Mouse (Mus musculus) kidney, embryonic 14.5 days (tissue): Measurements from ENCODE around the gene Spn. TPM values are rescaled to one million over a fixed set of nuclear protein-coding genes. Genes with fewer than 3 reads are reported as not detected.

ENCODE experiments used
- ATAC-seq: fragments of 200-750 bp; cut with Nextera tagmentation; 2 replicates; pipeline ENCODE4 v1.8.0; 2017; ENCODE audit warnings: moderate number of reproducible peaks, mild to moderate bottlenecking, moderate TSS enrichment, moderate library complexity; ENCODE audit not compliant: low FRiP score, low TSS enrichment
- H3K27ac ChIP-seq: fragments of 300-500 bp; sonication (generic); 2 replicates; pipeline ENCODE4 v1.5.1; 2014; ENCODE audit warnings: low read depth, mild to moderate bottlenecking, low read length, moderate library complexity, mixed read lengths
- H3K27me3 ChIP-seq: fragments of 300-500 bp; sonication (generic); 2 replicates; pipeline ENCODE4 v1.6.1; 2014; ENCODE audit warnings: mild to moderate bottlenecking, low read length; ENCODE audit not compliant: control insufficient read depth, insufficient read depth
- H3K36me3 ChIP-seq: fragments of 300-500 bp; sonication (generic); 2 replicates; pipeline ENCODE4 v1.6.1; 2014; ENCODE audit warnings: low read length, mixed read lengths; ENCODE audit not compliant: control insufficient read depth, insufficient read depth
- H3K4me1 ChIP-seq: fragments of 300-500 bp; sonication (generic); 2 replicates; pipeline ENCODE4 v1.6.1; 2014; ENCODE audit warnings: low read length, mixed read lengths; ENCODE audit not compliant: control insufficient read depth, insufficient read depth
- H3K4me2 ChIP-seq: fragments of 300-500 bp; sonication (generic); replicated peaks from 2 replicates; pipeline ENCODE4 v1.6.1; 2014; ENCODE audit warnings: low read depth, mild to moderate bottlenecking, low read length
- H3K4me3 ChIP-seq: fragments of 300-500 bp; sonication (generic); 2 replicates; pipeline ENCODE4 v1.5.1; 2014; ENCODE audit warnings: mild to moderate bottlenecking, low read length
- H3K9ac ChIP-seq: fragments of 300-500 bp; sonication (generic); 2 replicates; pipeline ENCODE4 v1.6.1; 2014; ENCODE audit warnings: low read depth, mild to moderate bottlenecking, low read length, moderate library complexity
- H3K9me3 ChIP-seq: fragments of 300-500 bp; sonication (generic); 2 replicates; pipeline ENCODE4 v1.6.1; 2016; ENCODE audit warnings: low read length; ENCODE audit not compliant: control insufficient read depth
- WGBS: fragments of 180-500 bp; shearing (Covaris S2); extraction: QIAGEN DNeasy Blood & Tissue Kit; methylation state at CpG from one replicate; pipeline ENCODE4 v1.1.7; 2014; 5-methylcytosine and 5-hydroxymethylcytosine counted together
- polyA plus RNA-seq: library from polyadenylated mRNA; unstranded; fragments of >200 nt; fragmentation: Nextera tagmentation; extraction: Ambion mirVana; gene quantifications from 2 replicates; pipeline ENCODE4 v1.2.1, GENCODE M21; 2014

Gene Spn
- polyA plus RNA-seq, 1 experiment from 2014 or later, result 0.14 TPM

- H3K4me2 ChIP-seq, result no peak overlapping the region
These were observed 8.0 kb upstream of the Spn start for GRCm38 (mm10) chr7:127145387-127146266.

GRCm38 (mm10) chr7:127144412-127144811 is 6.8 kb upstream of the Spn start:
- Histone ChIP-seq H3K27me3 (no peaks in the 10 kb centered on the region), H3K27ac (no peak overlapping the region), H3K9me3 (no peaks in the 10 kb centered on the region), H3K4me1 (no peaks in the 10 kb centered on the region), H3K4me2 (no peak overlapping the region), H3K36me3 (no peaks in the 10 kb centered on the region), H3K9ac (no peak overlapping the region), H3K4me3 (no peak overlapping the region)
- no peak for ATAC-seq
- 89% methylated on average over 7 of the region's 7 CpGs for WGBS

More at GRCm38 (mm10) chr7:127145387-127146266, 8.0 kb upstream of the Spn start:
- Histone ChIP-seq H3K9ac (no peak overlapping the region), H3K4me1 (no peaks in the 10 kb centered on the region), H3K36me3 (no peaks in the 10 kb centered on the region), H3K9me3 (no peaks in the 10 kb centered on the region), H3K4me3 (no peak overlapping the region), H3K27me3 (no peaks in the 10 kb centered on the region), H3K27ac (no peak overlapping the region)
- ATAC-seq, result no peak
- WGBS, result 52% methylated on average over 9 of the region's 9 CpGs

GRCm38 (mm10) chr7:127142666-127143065 is 5.0 kb upstream of the Spn start:
- no peaks in the 10 kb centered on the region for H3K9me3 ChIP-seq

GRCm38 (mm10) chr7:127142214-127142613 is 4.6 kb upstream of the Spn start:
- H3K9ac ChIP-seq, result no peak overlapping the region
- WGBS, result 44% methylated on average over 2 of the region's 2 CpGs
- H3K4me3 ChIP-seq, result no peak overlapping the region
- ATAC-seq, result no peak
- H3K36me3 ChIP-seq, result no peaks in the 10 kb centered on the region
- no peaks in the 10 kb centered on the region for H3K9me3 ChIP-seq
- 0 out of 2 replicates have a peak, but pooled peaks cover 4% of the 10 kb centered on the region for H3K4me1 ChIP-seq
- H3K27me3 ChIP-seq, result no peaks in the 10 kb centered on the region
- no peak overlapping the region for H3K27ac ChIP-seq
- H3K4me2 ChIP-seq, result no peak overlapping the region

More at GRCm38 (mm10) chr7:127142666-127143065, 5.0 kb upstream of the Spn start:
- H3K27ac ChIP-seq, result no peak overlapping the region
- no peak overlapping the region for H3K9ac ChIP-seq
- ATAC-seq, result no peak
- WGBS, result 88% methylated on average over 4 of the region's 4 CpGs
- no peaks in the 10 kb centered on the region for H3K27me3 ChIP-seq
- no peak overlapping the region for H3K4me3 ChIP-seq
- no peaks in the 10 kb centered on the region for H3K36me3 ChIP-seq
- H3K4me1 ChIP-seq, result 0 out of 2 replicates have a peak, but pooled peaks cover 3% of the 10 kb centered on the region
- no peak overlapping the region for H3K4me2 ChIP-seq

GRCm38 (mm10) chr7:127140623-127141404 is 3.2 kb upstream of the Spn start:
- 69% methylated on average over 7 of the region's 7 CpGs for WGBS
- no peak overlapping the region for H3K9ac ChIP-seq
- no peaks in the 10 kb centered on the region for H3K9me3 ChIP-seq
- H3K4me3 ChIP-seq, result no peak overlapping the region
- H3K4me1 ChIP-seq, result 0 out of 2 replicates have a peak, but pooled peaks cover 4% of the 10 kb centered on the region
- no peak for ATAC-seq
- no peak overlapping the region for H3K27ac ChIP-seq
- no peaks in the 10 kb centered on the region for H3K36me3 ChIP-seq
- no peak overlapping the region for H3K4me2 ChIP-seq
- H3K27me3 ChIP-seq, result no peaks in the 10 kb centered on the region

- no peak overlapping the region for H3K4me2 ChIP-seq
- no peak overlapping the region for H3K4me3 ChIP-seq
- ATAC-seq, result no peak
- H3K4me1 ChIP-seq, result 0 out of 2 replicates have a peak, but pooled peaks cover 4% of the 10 kb centered on the region
- no peaks in the 10 kb centered on the region for H3K27me3 ChIP-seq
- 58% methylated on average over 5 of the region's 5 CpGs for WGBS
- no peak overlapping the region for H3K9ac ChIP-seq
- no peak overlapping the region for H3K27ac ChIP-seq
- no peaks in the 10 kb centered on the region for H3K9me3 ChIP-seq
- no peaks in the 10 kb centered on the region for H3K36me3 ChIP-seq
These were observed 1.9 kb upstream of the Spn start for GRCm38 (mm10) chr7:127139562-127139961.

GRCm38 (mm10) chr7:127139100-127139499 is 1.5 kb upstream of the Spn start:
- Histone ChIP-seq H3K36me3 (no peaks in the 10 kb centered on the region), H3K9ac (no peak overlapping the region), H3K4me2 (no peak overlapping the region), H3K27ac (no peak overlapping the region), H3K27me3 (no peaks in the 10 kb centered on the region), H3K9me3 (no peaks in the 10 kb centered on the region), H3K4me1 (0 out of 2 replicates have a peak, but pooled peaks cover 4% of the 10 kb centered on the region), H3K4me3 (no peak overlapping the region)
- WGBS, result 95% methylated on average over 7 of the region's 7 CpGs
- ATAC-seq, result no peak

- Histone ChIP-seq H3K4me3 (no peak overlapping the region), H3K27me3 (no peaks in the 10 kb centered on the region), H3K9me3 (no peaks in the 10 kb centered on the region), H3K4me2 (no peak overlapping the region), H3K36me3 (no peaks in the 10 kb centered on the region), H3K9ac (no peak overlapping the region), H3K4me1 (0 out of 2 replicates have a peak, but pooled peaks cover 4% of the 10 kb centered on the region), H3K27ac (no peak overlapping the region)
- ATAC-seq, result no peak
- 87% methylated on average over 22 of the region's 22 CpGs for WGBS
These were observed 1.2 kb downstream of the Spn start for GRCm38 (mm10) chr7:127136181-127137071.
